Mouse (Mus musculus) heart, embryonic 15.5 days (tissue): Measurements from ENCODE around the gene Tars2. TPM values are rescaled to one million over a fixed set of nuclear protein-coding genes. Genes with fewer than 3 reads are reported as not detected.
A peak's percentile ranks its signal among the peaks of the same experiment; 100 is the strongest.

Experiments used
- ATAC-seq: fragments of 200-750 bp; cut with Nextera tagmentation; replicated peaks from 2 replicates; pipeline ENCODE4 v1.8.0; 2017; ENCODE audit warnings: low read depth, moderate TSS enrichment; ENCODE audit not compliant: insufficient number of reproducible peaks, insufficient read depth, low FRiP score
- H3K27ac ChIP-seq: fragments of 300-500 bp; sonication (generic); 2 replicates; pipeline ENCODE4 v1.5.1; 2015; ENCODE audit warnings: mild to moderate bottlenecking, inconsistent platforms
- H3K27me3 ChIP-seq: fragments of 300-500 bp; sonication (generic); 2 replicates; pipeline ENCODE4 v1.6.1; 2015; ENCODE audit warnings: inconsistent platforms
- H3K36me3 ChIP-seq: fragments of 300-500 bp; sonication (generic); 2 replicates; pipeline ENCODE4 v1.6.1; 2015; ENCODE audit warnings: mild to moderate bottlenecking, inconsistent platforms
- H3K4me1 ChIP-seq: fragments of 300-500 bp; sonication (generic); replicated peaks from 2 replicates; pipeline ENCODE4 v1.6.1; 2015; ENCODE audit warnings: inconsistent platforms
- H3K4me2 ChIP-seq: fragments of 300-500 bp; sonication (generic); 2 replicates; pipeline ENCODE4 v1.6.1; 2015; ENCODE audit warnings: inconsistent platforms, mild to moderate bottlenecking, moderate library complexity
- H3K4me3 ChIP-seq: fragments of 300-500 bp; sonication (generic); 2 replicates; pipeline ENCODE4 v1.5.1; 2015; ENCODE audit warnings: mild to moderate bottlenecking, inconsistent platforms
- H3K9ac ChIP-seq: fragments of 300-500 bp; sonication (generic); 2 replicates; pipeline ENCODE4 v1.6.1; 2015; ENCODE audit warnings: mild to moderate bottlenecking, inconsistent platforms
- H3K9me3 ChIP-seq: fragments of 300-500 bp; sonication (generic); replicated peaks from 2 replicates; pipeline ENCODE4 v1.6.1; 2016; ENCODE audit warnings: inconsistent platforms
- WGBS: fragments of 180-500 bp; shearing (Covaris S2); methylation state at CpG from one replicate; pipeline ENCODE4 v1.1.7; 2015; ENCODE audit warnings: mixed read lengths; 5-methylcytosine and 5-hydroxymethylcytosine counted together
- polyA plus RNA-seq: library from polyadenylated mRNA; unstranded; fragments of >200 nt; fragmentation: Nextera tagmentation; extraction: Ambion mirVana; gene quantifications from 2 replicates; pipeline ENCODE4 v1.2.1, GENCODE M21; 2015

The Tars2 gene
- polyA plus RNA-seq, 1 experiment from 2014 or later, result 31.3 TPM

GRCm38 (mm10) chr3:95709967-95710366, 50.0 kb downstream of the Tars2 start:
- H3K27ac ChIP-seq, result no peak overlapping the region
- no peaks in the 10 kb centered on the region for H3K36me3 ChIP-seq
- no peaks in the 10 kb centered on the region for H3K9me3 ChIP-seq
- no peaks in the 10 kb centered on the region for H3K27me3 ChIP-seq
- H3K9ac ChIP-seq, result no peak overlapping the region
- no peak overlapping the region for H3K4me3 ChIP-seq
- ATAC-seq, result no peak
- no peaks in the 10 kb centered on the region for H3K4me1 ChIP-seq
- H3K4me2 ChIP-seq, result no peak overlapping the region

- Histone ChIP-seq H3K9ac (no peak overlapping the region), H3K4me3 (no peak overlapping the region), H3K27ac (no peak overlapping the region), H3K4me1 (no peaks in the 10 kb centered on the region), H3K4me2 (no peak overlapping the region), H3K9me3 (no peaks in the 10 kb centered on the region), H3K27me3 (no peaks in the 10 kb centered on the region), H3K36me3 (no peaks in the 10 kb centered on the region)
- ATAC-seq, result no peak
- WGBS, result 89% methylated on average over 4 of the region's 4 CpGs
These were observed 51.0 kb downstream of the Tars2 start for GRCm38 (mm10) chr3:95709044-95709443.

- peaks cover 1% of the 10 kb centered on the region; the same call in 1 of the 2 replicates for H3K4me1 ChIP-seq
- WGBS, result 75% methylated on average over 7 of the region's 7 CpGs
- no peaks in the 10 kb centered on the region for H3K27me3 ChIP-seq
- H3K4me3 ChIP-seq, result no peak overlapping the region
- no peak overlapping the region for H3K9ac ChIP-seq
- no peaks in the 10 kb centered on the region for H3K36me3 ChIP-seq
- no peaks in the 10 kb centered on the region for H3K9me3 ChIP-seq
- no peak for ATAC-seq
- no peak overlapping the region for H3K4me2 ChIP-seq
- no peak overlapping the region for H3K27ac ChIP-seq
These were observed 52.5 kb downstream of the Tars2 start for GRCm38 (mm10) chr3:95707497-95707896.

GRCm38 (mm10) chr3:95706273-95706672, 53.7 kb downstream of the Tars2 start:
- H3K9me3 ChIP-seq, result no peaks in the 10 kb centered on the region
- H3K9ac ChIP-seq, result no peak overlapping the region
- ATAC-seq, result no peak
- H3K4me2 ChIP-seq, result no peak overlapping the region
- no peaks in the 10 kb centered on the region for H3K36me3 ChIP-seq
- H3K4me1 ChIP-seq, result peaks cover 13% of the 10 kb centered on the region
- no peaks in the 10 kb centered on the region for H3K27me3 ChIP-seq
- no peak overlapping the region for H3K27ac ChIP-seq
- no peak overlapping the region for H3K4me3 ChIP-seq
- 79% methylated on average over 4 of the region's 4 CpGs for WGBS

GRCm38 (mm10) chr3:95704612-95705011, 55.4 kb downstream of the Tars2 start:
- no peak overlapping the region for H3K9ac ChIP-seq
- H3K27me3 ChIP-seq, result no peaks in the 10 kb centered on the region
- no peak overlapping the region for H3K27ac ChIP-seq
- no peak overlapping the region for H3K4me3 ChIP-seq
- ATAC-seq, result no peak
- H3K4me2 ChIP-seq, result no peak overlapping the region
- no peaks in the 10 kb centered on the region for H3K9me3 ChIP-seq
- no peaks in the 10 kb centered on the region for H3K36me3 ChIP-seq
- WGBS, result 85% methylated on average over 4 of the region's 4 CpGs
- peaks cover 25% of the 10 kb centered on the region for H3K4me1 ChIP-seq

- Histone ChIP-seq H3K4me1 (peaks cover 25% of the 10 kb centered on the region), H3K9me3 (no peaks in the 10 kb centered on the region), H3K4me3 (no peak overlapping the region), H3K27ac (no peak overlapping the region), H3K27me3 (no peaks in the 10 kb centered on the region), H3K9ac (no peak overlapping the region), H3K4me2 (no peak overlapping the region), H3K36me3 (no peaks in the 10 kb centered on the region)
- 88% methylated on average over 3 of the region's 3 CpGs for WGBS
- ATAC-seq, result no peak
These were observed 56.7 kb downstream of the Tars2 start for GRCm38 (mm10) chr3:95703276-95703675.

GRCm38 (mm10) chr3:95701877-95702540, 58.0 kb downstream of the Tars2 start:
- Histone ChIP-seq H3K9me3 (no peaks in the 10 kb centered on the region), H3K4me2 (peak overlapping the region; percentile 67), H3K4me1 (peaks cover 25% of the 10 kb centered on the region), H3K36me3 (no peaks in the 10 kb centered on the region), H3K4me3 (peak overlapping the region; percentile 38), H3K27me3 (no peaks in the 10 kb centered on the region), H3K27ac (peak overlapping the region; percentile 72), H3K9ac (peak overlapping the region; percentile 58)
- peak; percentile 83 for ATAC-seq
- 12% methylated on average over 24 of the region's 24 CpGs for WGBS

- Histone ChIP-seq H3K9me3 (no peaks in the 10 kb centered on the region), H3K36me3 (no peaks in the 10 kb centered on the region), H3K4me2 (no peak overlapping the region), H3K27ac (peak overlapping the region; percentile 72; the same call in 1 of the 2 replicates), H3K9ac (no peak overlapping the region), H3K27me3 (no peaks in the 10 kb centered on the region), H3K4me1 (peaks cover 33% of the 10 kb centered on the region), H3K4me3 (no peak overlapping the region)
- 60% methylated on average over 2 of the region's 2 CpGs for whole genome bisulfite sequencing
- no peak for ATAC-seq
These were observed 58.9 kb downstream of the Tars2 start for GRCm38 (mm10) chr3:95701085-95701484.

GRCm38 (mm10) chr3:95700233-95700681, 59.7 kb downstream of the Tars2 start:
- H3K9ac ChIP-seq, result no peak overlapping the region
- no peak; the same call in 1 of the 2 replicates for ATAC-seq
- H3K4me3 ChIP-seq, result no peak overlapping the region
- H3K4me1 ChIP-seq, result peaks cover 41% of the 10 kb centered on the region
- H3K4me2 ChIP-seq, result no peak overlapping the region
- no peaks in the 10 kb centered on the region for H3K27me3 ChIP-seq
- H3K36me3 ChIP-seq, result no peaks in the 10 kb centered on the region
- H3K27ac ChIP-seq, result no peak overlapping the region
- WGBS, result 61% methylated on average over 6 of the region's 6 CpGs
- no peaks in the 10 kb centered on the region for H3K9me3 ChIP-seq

- no peaks in the 10 kb centered on the region for H3K36me3 ChIP-seq
- no peaks in the 10 kb centered on the region for H3K27me3 ChIP-seq
- H3K4me1 ChIP-seq, result peaks cover 60% of the 10 kb centered on the region
- no peak overlapping the region for H3K4me2 ChIP-seq
- H3K9ac ChIP-seq, result no peak overlapping the region
- no peak for ATAC-seq
- no peaks in the 10 kb centered on the region for H3K9me3 ChIP-seq
- no peak overlapping the region for H3K27ac ChIP-seq
- WGBS, result 87% methylated on average over 4 of the region's 4 CpGs
- no peak overlapping the region for H3K4me3 ChIP-seq
These were observed 61.7 kb downstream of the Tars2 start for GRCm38 (mm10) chr3:95698286-95698685.

- Histone ChIP-seq H3K4me3 (no peak overlapping the region), H3K36me3 (no peaks in the 10 kb centered on the region), H3K27me3 (no peaks in the 10 kb centered on the region), H3K9ac (no peak overlapping the region), H3K9me3 (no peaks in the 10 kb centered on the region), H3K4me2 (no peak overlapping the region), H3K4me1 (peaks cover 59% of the 10 kb centered on the region), H3K27ac (peak overlapping the region; percentile 91)
- no peak for ATAC-seq
- 22% methylated on average over 7 of the region's 7 CpGs for WGBS
These were observed 63.6 kb downstream of the Tars2 start for GRCm38 (mm10) chr3:95696360-95696759.

- Histone ChIP-seq H3K27ac (peak overlapping the region; percentile 91), H3K9ac (no peak overlapping the region), H3K4me3 (no peak overlapping the region), H3K4me1 (peaks cover 54% of the 10 kb centered on the region), H3K36me3 (no peaks in the 10 kb centered on the region), H3K9me3 (no peaks in the 10 kb centered on the region), H3K27me3 (no peaks in the 10 kb centered on the region), H3K4me2 (no peak overlapping the region)
- ATAC-seq, result no peak
- 40% methylated on average over 3 of the region's 3 CpGs for WGBS
These were observed 64.2 kb downstream of the Tars2 start for GRCm38 (mm10) chr3:95695796-95696195.
